Mouse (Mus musculus) T-helper 2 cell (primary cell): ENCODE data around the gene Zfp248.

ENCODE experiments used
- in situ Hi-C: fragments of 300-600 bp; cut with MboI, MseI; formaldehyde crosslinking; loops from one replicate; pipeline ENCODE4 v1.15.1; 2025; ENCODE audit warnings: high pct_unique_total_duplicates

The Zfp248 gene

DNA sequence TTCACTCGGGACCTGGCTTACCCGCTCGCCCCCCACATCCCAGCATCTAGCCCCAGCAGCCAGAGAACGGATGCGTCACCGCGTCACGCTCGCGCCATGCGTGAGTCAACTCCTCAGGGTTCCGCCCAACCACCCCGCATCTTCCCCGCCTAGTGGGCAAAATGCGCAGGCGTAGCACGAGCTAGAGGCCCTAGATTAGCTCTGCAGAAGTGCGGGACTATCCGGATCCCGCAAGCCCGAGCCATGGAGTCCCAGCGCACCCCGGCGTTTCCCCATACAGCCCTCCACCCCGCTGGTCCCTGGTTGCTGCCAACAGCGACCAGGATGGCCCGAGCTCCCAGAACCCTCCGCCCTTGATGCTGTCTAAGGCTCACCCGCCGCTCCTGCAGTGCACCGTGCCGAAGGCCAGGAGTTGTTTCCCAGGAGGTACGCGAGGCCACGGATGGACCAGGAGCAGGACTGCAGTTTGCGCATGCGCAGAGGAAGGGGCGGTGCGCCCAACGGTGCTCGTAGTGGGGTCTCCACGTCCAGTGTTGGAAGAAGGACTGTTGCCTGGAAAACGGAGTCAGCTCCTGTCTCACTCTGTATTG is at the start of gene Zfp248:
Gene Zfp248, minus strand, starts transcription at position 487 of the 590 bp plus-strand sequence.
- in situ Hi-C loops, result no loop called here

DNA sequence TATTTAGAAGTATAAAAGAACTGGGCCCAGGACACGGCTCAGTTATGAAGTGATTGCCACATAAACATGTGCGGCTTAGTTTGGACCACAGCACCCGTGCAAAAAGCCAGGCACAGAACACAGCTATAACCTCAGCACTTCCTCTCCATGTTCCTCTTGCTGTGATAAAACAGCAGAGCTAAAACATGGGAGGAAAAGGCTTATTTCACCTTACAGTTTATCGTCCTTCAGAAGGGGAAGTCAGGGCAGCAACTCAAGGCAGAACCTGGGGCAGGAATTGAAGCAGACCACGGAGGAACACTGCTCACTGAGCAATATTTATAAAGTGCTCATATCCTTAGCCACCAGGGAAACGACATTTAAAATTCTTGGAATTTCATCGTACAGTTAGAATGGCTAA is 43.7 kb upstream of the Zfp248 start:
- in situ Hi-C loops, result no loop called here

DNA sequence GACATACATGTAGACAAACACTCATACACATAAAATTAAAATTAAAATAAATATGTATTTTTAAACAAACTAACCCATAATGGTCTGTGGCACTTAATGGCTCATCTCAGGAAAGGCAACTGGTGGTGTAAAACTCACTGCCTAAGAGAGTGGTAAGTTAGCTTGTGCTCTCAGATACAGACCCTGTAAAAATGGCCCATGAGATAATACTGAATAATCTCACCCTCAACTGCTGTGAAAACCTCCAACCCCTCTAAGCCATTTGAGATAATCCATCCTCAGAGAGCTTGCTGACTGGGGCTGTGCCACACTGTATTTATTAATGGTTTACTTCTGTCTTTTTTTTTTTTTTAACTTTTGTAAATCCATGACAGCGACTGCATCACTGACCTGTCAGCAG is 26.8 kb upstream of the Zfp248 start:
- in situ Hi-C loops, result no loop called here

DNA sequence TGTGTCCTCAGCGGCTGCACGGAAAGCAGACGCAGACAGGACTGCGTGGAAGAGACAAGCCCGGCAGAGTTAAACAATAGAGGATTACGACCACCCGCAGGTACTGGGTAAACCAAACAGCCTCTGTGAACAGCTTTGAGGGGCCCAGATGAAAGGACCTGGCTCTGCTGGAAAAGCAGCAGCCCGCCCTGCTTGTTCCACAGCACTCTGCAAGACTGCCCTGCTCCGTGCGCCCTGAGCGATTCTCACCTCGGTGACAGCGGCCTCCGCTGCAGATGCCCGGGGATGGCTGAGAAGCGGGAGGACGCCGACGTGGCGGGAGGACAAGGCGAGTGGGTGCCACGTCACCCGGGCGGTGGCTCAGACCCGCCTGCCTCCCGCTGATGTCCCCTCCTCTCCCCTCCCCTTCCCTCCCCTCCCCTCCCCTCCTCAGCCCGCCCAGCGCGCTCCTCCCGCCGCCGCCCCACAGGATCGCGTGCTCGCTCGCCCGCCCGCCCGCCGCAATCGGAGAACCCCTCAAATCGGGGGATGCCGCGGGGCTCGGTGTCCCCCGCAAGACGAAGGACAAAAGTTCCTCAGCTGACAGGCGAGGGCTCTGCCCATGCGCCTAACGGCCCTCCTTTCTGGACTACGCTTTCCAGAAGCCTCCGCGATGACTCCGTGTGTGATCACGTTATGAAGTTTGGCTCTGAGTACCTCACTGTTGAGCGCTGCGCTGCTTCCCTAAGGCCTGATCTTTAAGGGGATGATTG is 23.8 kb upstream of the Zfp248 start, which contains the start of gene Zfp9:
Gene Zfp9, minus strand, starts transcription at position 364 of the 752 bp plus-strand sequence.
- in situ Hi-C loops, result no loop called here

DNA sequence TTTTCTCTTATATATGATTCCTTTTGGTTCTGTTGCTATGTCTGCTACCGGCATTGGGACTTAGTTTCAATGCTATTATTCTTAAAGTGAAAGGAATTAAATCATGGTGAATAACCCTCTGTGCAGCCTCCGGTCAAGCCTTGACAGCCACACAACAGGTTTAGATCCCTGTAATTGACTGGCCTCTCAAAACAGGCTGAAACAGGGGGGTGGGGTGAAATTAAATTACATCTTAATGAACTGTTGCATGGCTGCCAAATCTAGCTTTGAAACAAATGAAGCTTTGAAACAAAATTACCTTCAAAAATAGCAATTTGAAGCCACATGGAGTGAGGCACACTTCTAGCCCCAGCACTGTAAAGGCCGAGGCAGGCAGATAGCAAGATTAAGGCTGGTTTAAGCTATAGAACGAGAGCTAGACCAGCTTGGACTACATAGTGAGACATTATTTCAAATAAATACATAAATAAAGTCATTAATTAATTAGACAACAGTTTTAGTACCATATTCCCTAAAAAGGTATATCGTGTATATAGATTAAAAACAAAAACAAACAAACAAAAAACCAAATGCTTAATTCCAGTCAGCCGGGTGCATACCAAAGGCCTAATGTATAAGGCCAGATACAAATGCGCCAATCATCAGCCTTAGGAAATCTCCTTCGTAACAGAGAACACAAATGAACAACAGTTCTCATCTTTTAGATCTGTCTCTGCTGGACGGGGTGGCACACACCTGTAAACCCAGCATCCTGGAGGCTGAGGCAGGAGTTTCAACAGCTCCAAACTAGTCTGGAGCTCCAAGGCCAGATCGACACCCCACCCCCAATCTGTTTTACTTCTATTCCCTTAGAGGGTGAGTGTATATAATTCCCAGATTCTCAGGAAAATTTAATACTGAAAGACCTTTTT is 22.8 kb upstream of the Zfp248 start:
- in situ Hi-C loops, result no loop called here

DNA sequence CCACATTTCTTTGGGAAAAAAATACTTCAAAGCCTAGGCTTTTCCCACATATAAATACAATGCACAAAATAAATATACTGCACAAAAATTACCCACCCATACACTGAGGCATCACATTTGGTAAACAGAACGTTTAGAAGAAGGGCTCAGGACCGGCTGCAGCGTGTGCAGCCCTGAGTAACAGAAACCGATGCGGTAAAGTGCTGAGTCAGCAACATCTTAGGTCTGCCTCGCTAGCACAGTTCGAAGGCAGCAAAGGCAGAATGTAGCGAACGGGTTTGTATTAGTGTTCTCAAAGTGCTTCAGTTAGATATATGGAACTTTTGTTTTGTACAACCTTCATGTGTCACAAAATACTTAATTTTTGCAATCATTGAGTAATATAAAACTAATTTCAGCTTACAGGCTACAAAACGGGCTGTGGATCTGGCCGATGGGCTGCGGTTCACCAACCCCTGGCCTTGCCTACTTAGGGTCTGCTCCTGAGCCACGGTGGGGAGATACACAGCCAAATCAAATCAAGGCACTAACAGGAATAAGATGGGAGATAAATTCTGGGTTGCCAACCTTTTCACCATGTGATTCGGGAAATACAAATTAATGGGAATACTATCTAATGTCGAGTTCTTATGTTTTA is 6.9 kb upstream of the Zfp248 start:
- in situ Hi-C loops, result no loop called here

DNA sequence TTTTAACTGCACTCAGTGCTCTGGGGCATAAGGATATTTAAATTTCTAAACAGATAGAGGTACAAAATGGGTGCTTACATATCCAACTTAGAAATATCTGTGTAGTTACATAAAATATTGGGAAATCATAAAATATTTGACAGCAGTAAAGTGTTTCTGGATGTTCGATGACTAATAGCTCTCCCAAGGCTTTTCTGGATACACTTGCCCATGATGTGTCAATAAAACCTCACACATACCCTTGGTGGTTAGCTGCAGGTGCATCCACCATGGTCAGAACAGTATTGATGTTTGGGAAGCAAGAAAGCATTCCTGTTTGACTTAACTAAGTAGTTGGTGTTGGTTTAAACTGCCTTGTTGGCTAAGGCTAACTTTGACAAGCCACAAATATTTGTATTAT is 2.4 kb upstream of the Zfp248 start:
- in situ Hi-C loops, result no loop called here

DNA sequence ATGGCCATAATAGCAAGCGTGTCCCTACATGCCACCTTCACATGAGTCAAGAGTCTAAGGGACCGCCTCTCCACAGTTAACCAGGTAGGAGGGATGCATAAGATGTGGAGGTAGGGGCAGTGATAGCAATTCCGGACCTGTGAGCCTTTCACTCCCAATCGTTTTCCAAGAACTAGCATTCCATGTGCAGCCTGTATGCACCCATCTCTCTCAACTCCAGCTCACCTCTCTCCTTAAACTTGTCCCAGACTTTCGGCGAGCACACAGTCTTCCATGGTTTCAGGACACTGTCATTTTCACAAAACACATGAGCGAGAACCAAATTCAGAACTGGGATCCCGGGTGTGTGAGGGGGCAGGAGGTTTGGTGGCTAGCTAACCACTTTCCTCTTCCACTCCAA is 876 bp downstream of the Zfp248 start:
- in situ Hi-C loops, result no loop called here

DNA sequence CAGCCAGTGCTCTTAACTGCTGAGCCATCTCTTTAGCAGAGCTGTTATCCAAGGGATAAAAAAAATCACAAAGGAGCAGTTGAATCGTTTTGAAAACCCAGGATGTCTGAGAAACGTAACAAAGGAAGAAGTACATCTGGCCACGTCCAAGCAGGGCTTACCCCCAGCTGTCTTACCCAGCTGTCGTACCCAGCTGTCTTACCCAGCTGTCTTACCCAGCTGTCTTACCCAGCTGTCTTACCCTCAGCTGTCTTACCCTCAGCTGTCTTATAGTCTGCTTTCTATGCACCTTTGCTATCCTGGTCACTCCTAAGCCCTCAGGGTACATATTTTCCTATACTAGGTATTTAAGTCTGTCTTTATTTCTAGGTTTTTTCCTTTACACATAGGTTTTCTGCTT is 23.8 kb downstream of the Zfp248 start:
- in situ Hi-C loops, result no loop called here

DNA sequence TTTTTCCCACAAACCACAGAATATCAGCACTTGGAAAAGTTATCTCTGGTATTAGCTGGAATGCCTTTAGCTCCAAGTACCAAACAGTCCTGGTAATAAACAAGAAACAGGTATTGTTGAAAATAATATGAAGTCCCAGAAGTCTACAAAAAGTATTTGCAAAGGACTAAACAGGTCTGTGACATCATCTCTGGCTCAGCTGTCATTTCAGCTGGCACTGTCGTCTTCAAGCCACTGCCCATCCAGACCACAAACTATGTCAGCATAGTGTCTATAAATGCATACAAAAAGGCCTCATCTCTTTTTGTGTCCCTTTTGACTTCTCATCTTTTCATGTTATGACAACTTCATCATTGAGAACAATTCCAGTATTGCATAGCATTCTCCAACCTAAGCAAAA is 28.7 kb downstream of the Zfp248 start:
- in situ Hi-C loops, result no loop called here

DNA sequence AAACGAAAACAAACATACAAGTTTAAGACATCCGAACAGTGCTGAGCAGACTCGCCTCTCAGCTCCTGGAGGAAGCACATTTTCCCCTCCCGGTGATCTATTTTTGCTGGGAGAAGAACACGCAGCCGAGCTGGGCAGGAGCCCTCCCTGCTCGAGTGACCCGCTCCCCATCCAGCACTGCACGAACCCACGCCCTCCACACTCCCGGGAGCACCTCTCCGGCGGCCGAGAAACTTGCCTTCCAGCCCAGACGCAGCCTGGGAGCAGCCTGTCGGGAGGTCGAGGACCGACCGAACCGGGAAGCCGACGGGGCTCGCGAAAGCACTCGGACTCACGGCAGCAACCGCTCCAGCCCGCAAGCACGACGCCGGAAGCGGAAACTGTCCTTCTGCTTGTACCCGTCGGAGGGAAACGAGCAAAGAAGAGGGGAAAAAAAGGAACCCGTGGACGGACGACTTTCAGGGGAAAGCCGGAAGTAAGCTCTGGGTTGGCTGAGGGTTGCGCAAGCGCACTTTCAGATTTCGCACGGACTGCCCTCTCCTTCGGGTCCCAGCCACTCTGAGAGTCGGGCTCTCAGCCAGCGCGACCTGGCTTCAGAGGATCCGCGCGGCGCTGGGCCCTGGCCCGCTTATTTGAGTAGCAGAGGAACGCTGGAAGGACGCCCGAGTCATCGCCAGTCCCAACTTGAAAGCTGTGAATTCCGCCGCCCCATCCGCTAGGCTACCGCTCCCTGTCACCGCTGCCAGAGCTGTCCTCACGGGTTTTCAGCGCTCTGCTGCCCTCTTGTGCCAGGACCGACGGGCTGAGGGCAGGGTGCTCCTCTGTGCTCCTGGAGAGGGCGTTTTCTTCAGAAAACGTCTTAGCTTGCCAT is 36.0 kb downstream of the Zfp248 start, which contains the start of gene Bms1:
Gene Bms1, minus strand, starts transcription at position 425 of the 871 bp plus-strand sequence.
- in situ Hi-C loops, result no loop called here

DNA sequence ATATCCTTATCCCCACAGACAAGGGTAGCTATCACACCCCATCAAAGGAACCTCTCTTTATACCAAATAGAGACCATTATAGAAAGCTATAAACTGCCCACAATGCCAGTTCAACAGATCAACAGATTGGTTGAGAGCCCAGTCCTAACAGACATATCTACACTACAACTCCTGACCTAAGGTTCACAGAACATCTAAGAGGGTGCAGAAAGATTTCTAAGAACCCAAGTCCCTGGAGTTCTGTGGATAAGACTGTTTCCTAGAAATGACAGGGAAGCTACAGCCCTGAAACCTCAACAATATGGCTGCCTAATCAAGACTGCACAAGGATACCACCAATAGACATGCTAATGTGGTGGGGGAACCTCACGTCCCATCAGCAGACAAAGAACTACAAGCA is 44.9 kb downstream of the Zfp248 start:
- in situ Hi-C loops, result no loop called here

DNA sequence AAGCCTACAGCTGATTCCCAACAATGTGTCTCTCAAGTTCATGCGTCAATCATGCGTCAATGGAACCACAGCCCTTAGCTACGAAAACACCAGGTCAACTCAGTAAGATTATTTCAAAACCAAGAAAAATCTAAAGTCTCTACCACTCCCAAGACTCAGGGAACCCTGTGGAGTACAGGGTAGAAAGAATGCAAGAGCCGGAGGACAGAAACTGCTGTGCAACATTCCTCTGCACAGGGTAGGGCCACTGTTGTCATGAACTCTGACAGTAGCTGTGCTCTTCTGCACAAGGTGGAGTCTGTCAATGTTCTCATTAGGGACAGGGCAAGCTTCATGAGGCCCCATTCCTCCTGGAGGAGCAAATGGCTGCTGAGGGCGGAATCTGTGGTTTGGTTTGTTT is 46.8 kb downstream of the Zfp248 start:
- in situ Hi-C loops, result no loop called here

DNA sequence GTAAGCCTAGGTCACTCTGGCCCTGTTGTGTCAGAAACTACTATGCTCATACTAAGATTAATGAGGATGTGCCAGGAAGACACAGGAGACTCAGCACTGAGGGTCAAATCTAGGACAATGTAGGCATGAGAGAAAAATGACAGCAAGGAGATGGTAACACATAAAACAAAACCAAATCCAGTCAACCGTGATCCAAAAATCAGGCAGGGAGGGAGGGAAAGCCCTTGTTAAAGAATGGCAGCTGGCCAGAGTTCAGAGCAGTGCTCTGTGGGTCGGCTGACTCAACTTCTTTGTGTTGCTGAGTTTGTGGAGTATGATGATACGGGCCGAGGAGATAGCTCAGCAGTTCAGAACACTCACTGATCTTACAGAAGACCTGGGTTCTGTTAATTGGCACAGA is 48.9 kb downstream of the Zfp248 start:
- in situ Hi-C loops, result no loop called here

DNA sequence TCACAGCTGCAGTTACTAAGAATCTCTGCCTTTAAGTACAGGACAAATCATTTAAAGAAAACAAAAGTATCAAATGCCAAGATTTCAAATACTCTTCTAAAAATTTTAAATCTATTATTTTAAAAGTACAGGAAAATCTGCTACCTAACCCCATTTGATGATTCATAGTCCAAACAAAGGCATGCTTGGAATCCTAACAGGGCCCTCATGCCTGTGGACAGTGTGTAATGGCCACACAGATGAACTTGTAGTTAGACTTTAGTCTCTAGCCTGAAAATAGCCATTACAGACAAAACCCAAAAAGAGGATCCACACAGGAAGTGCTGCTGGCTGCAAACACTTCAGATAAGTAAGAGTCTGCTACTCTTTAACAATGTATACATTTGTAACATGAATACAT is 64.6 kb downstream of the Zfp248 start:
- in situ Hi-C loops, result no loop called here

DNA sequence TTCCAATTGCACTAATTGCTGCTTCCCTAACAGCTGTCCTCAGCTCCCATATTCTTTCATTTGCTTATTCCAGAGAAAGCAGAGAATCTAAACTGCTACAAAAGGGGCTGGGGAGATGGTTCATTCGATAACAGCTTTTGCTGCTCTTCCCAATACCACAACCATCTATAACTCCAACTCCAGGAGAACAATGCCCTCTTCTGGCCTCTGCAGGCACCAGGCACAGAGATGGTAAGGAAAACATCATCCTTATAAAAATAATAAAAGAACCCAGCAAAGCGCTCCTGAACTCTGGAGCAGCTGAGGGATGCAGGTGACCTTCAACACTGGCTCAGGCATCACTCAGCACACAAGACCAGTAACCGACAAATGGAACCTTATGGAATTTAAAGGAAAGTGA is 69.4 kb downstream of the Zfp248 start:
- in situ Hi-C loops, result no loop called here

DNA sequence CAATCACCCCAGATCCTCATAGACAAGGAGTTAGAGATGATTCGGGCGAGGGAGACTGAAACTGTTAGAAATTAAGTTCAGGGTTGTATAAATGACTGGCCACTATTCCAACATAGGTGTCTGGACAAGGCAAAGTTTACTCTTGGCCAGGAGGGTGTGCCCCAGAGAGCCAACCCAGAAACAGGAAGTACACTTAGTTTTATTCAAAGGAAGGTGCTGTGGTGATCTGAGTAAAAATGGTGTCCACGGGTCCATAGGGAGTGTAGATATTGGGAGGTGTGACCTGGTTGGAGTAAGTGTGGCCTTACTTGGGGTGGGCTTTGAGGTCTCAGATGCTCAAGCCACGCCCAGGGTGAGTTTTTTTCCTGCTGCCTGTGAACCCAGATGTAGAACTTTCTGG is 74.1 kb downstream of the Zfp248 start:
- in situ Hi-C loops, result loop anchor here (5.0 kb wide), 1 partner anchor 204 kb away; no protein-coding TSS in a partner anchor

DNA sequence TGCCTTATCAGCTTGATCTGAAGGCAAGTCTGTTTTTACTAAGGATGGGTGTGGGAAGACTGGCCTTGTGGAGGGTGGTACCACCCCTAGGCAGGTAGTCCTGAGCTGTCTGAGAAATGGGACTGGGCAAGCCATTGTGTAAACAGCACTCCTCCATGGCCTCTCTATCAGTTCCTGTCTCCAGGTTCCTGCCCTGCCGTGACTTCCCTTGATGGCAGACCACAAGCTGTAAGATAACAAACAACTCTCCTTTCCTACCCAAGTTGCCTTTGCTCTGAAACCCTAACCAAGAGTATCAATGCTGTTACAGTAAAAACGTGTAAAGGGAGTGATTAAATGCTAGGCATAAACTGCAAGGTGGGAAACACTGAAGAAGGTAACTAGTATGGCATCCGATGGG is 74.7 kb downstream of the Zfp248 start:
- in situ Hi-C loops, result loop anchor here (5.0 kb wide), 1 partner anchor 203 kb away; no protein-coding TSS in a partner anchor

DNA sequence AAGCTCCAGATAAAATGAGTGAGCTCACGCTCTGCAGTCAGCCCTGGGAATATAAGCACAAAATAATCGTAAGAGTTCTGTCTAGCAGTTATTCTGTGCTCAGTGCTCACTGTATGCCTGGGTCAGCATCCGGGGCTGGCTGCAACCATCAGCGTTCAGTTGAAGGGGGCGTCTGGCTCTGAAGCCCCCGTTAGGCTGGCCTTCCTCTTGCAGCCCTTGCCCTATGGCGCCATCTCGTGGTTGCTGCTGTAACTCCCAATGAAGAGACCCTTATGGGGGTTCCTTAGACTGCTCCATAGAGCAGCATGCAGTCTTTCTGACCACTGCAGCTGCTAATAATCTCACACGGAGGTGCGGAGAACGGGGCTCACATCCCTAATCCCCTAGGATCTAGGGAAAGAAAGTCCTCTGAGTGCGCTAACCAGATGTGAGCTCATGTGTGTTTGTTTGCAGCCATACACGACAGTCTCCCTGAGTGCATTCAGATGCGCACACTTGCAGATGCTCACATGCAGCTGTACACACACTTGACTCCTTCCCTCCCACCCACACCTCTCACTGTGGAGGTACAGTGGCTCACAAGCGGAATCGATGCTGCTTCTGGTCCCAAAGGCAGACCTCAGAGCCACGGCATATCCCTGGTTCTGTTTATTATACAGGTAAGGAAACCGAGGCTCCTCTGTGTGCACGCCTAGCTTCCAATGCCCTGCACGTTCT is 75.7 kb downstream of the Zfp248 start:
- in situ Hi-C loops, result loop anchor here (5.0 kb wide), 1 partner anchor 202 kb away; no protein-coding TSS in a partner anchor

DNA sequence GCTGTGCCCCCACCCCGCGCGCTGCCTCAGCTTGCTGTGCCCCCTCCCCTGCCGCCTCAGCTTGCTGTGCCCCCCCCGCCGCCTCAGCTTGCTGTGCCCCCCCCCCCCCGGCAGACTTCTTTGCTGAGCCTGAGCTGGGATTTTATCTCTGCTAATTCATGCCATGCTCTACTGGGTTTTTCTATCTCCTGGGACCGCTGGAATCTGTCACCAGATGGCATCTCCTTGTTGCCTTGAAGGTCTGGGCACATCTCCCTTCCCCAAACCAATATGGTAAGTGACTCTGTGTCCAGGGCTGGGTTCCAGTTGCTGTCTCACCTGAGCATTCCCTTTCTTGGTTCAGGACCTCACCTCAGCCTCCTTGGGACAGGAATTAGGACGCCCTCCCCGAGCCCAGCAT is 77.7 kb downstream of the Zfp248 start:
- in situ Hi-C loops, result no loop called here
